Mouse (Mus musculus): ENCODE measurements around the gene Cic.
A peak's percentile ranks its signal among the peaks of the same experiment; 100 is the strongest.

Cic gene

DNA sequence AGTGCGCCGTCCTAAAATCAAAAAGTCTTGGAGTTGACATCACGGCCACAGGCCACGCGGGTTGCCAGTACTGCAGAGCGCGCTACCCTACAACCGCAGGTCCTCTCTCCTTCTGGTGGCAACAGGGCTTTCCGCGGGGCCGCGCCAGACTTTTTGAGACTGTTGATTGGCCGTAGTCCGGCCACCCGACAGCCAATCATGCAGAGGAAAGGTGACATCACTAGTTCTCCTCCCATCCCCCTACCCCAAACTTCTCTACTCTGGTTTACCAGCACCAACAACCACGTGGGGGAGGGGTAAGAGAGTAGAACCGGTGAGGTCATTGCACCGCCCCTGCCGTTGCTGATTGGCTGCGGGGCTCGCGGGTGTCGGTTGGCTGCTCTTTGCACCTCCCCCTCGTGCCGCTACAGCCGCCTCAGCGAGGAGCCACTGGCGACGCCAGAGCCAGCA is at the start of gene Cic:
Gene Cic, plus strand, starts transcription at position 404 of the 450 bp plus-strand sequence.
- DNase-seq, result peak; percentile 94 to 97

DNA sequence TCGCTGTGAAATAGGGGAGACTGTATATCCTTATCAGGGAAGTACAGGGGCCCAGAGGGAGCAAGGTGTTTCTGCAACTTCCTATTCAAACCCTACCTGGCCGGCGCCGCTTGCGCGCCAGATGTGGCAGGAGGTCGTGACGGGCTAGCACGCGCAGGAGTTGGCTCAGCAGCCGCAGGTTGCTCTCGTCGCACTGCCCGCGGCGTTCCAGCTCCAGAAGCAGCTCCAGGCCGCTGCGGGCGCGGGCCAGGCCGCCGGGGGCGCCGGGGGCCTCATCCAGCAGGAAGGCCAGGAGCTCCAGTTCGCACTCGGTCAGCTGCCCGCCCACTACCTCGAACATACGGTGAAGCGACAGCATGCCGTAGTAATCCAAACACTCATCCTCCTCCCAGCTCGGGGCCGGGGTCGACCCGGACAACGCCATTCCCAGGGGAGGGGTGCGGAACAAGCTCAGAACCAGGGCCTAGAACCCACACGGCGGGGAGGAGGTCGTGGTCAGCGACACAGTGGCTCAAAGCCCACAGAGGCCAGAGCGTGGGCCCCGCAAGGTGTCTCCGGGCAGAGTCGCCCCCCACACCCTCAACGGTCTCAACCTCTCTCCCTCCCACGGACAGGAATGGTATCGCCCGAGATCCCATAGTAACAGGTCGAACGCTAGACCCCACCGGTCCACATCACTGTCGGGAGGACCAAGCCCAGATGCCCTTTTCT is 48.6 kb upstream of the Cic start:
- DNase-seq, result peak; percentile 34 to 48

GRCm38 (mm10) chr7:25219416-25219750 is 48.1 kb upstream of the Cic start:
- no peak for DNase-seq

DNA sequence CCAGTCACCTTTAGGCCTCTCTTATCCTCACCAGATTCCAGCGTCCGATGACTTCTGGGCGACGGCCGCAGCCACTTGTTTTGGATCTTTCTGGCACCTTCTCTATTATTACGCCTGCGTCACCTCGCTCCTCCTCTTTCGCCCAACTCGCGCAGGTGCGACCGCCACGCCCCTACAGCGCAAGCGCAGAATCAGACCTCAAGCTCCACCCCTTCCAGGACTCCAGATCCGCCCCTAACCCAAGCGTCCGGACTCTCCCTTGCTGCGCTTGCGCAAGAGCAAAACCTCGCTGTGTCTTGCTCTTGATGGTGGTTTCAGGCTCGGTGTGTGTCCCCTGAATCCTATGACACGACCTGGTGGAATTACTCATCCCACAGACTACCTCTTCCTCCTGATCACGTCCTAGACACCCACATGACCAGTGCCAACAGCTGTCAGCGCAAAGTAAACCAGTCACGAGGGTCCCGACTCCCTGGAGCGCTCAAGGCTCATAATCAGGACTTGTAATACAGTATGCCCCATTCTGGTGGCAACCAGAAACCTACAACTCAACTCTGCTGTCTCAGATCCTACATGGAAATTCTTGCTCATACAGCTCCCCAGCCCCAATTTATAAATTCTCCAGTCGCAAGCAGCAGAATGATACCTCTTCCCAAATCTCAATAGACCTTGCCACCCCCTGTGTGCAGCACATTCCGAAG is 47.6 kb upstream of the Cic start:
- peak; percentile 93 to 97 for DNase-seq

DNA sequence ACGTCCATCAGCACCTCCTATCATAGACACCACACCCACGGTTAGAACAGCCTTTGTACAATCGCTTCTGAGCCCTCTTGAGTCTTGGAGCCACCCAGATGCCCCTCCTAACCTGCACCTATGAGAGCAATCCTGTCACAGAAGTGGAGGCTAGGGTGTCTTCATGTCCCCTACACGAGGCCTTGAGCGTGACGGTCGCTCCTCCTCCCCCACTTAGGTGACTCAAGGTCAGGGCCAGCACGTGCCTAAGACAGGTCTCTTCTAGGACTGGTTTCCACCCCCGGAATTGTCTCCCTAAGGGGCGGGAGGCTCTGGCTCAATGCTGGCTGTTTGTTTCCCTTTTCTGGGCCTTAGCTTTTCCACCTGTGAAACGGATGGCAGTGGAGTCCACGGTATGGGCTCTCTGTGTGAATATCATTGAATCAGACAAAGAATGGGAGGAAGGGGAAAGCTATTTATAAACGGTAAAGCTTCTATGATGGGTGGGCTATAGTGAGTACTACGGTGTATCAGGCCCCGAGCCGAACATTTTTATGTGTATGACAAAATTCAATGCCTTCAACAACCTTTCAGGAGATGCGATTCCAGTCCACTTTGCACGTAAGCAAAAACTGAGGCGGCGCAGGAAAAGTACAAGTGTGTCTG is 46.9 kb upstream of the Cic start, which contains the start of gene Dedd2:
Gene Dedd2, minus strand, starts transcription at position 159 of the 645 bp plus-strand sequence.
- DNase-seq, result peak in 1 of 2 experiments; percentile 30

DNA sequence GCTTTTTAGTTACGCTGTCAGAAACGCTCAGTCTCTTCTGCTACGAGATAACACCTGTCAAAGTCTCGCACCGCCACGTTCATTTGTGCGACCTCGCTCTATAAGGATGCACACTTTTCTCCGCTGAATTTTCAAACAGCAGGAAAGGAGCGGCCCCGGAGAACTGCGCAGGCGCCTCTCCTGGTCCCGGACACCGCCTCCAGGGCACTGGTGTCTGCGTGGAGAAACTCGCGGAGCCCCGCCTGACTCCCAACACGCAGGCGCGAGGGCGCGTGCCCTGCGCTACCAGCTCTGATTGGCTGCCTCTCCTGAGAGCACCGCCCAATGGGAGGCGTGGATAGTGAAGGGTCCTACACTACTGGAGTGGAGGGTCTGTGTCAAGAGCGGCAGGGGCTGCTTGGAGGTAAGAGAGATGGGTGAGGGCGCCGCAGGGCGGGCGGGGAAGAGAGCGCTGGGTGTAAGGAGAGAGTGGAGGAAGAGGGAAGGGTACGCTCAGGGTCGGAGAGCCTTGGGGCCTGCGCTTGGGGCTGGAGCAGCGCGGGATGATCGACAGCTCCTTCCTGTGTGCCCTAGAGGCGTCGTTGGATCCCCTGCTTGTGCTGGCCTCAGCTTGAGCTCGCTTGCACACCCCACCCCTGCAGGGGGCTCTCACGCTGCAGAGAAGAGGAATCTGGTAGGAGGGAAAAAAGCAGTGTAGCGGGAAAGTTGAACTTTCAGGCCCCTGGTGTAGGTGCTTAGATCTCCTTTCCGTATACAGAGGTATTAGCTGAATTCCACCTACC is 46.2 kb upstream of the Cic start, which contains the start of gene Zfp526:
Gene Zfp526, plus strand, starts transcription at position 324 of the 782 bp plus-strand sequence.
- DNase-seq, result peak; percentile 94 to 95

- DNase-seq, result no peak
These were observed 45.1 kb upstream of the Cic start for GRCm38 (mm10) chr7:25222275-25222967.

DNA sequence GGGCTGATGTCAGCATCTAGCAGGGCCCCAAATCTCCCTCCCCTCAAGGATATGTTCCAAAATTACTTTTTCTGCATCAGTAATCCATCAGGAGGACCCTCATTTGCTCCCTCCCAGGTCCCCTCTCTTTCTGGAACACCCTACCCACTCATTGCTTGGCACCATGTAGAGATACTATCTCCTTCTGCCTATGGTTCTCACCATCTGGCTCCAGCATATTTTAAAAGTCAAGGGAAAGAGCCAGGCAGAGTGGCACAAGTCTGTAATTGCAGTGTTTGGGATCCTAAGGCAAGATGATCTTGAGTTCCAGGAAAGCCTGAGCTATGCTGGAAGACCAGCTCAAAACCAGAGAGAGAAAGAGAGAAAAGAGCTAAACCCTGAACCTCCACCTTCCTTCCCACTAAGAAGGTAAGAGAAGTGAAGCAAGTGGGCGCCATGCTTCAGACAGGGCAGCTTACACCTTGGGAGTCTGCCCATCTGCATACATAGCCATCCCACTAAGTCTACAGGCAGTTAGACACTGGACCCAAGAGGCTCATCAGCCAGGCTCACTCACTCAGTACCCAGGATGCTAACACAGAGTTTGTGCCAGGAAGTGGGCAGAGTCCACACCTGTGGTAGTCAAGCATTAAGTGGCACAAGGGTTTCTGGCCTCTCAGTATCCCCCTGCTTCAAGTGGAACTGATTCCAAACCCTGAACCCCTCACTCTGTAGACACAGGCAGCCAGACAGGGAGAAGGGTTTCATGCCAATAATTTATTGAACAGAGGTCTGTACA is 39.8 kb upstream of the Cic start:
- DNase-seq, result no peak

DNA sequence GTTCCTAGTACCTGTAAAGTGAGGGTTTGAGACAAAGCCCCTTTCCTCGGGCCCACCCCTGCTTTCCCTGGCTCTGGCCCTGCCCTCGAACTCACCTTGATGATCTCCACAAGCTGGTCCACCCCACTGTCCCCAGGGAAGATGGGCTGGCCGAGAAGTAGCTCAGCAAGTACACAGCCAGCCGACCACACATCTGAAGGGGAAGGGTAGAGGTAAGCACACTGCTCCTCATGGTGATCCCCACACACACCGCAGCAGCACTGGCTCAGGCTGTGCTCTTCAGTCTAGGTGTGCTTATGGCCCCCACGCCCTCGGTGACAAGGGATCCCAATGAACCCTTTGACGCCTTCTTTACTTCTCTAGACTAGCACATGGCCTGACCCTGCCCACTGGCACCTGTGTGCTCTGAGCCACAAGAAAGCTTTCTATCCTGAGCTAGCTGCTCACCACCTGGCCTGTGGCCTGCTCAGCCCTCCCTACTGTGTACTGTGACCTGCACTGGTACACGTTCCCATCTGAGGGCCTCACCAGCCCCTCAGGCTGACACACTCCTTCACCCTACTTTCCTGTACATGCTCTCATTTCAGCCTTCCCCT is 36.7 kb upstream of the Cic start:
- no peak for DNase-seq

GRCm38 (mm10) chr7:25232101-25232648 is 35.3 kb upstream of the Cic start:
- no peak for DNase-seq

GRCm38 (mm10) chr7:25233061-25233460 is 34.4 kb upstream of the Cic start:
- DNase-seq, result no peak

- no peak for DNase-seq
These were observed 32.0 kb upstream of the Cic start for GRCm38 (mm10) chr7:25235526-25235925.

- peak; percentile 96 to 98 for DNase-seq
These were observed 30.1 kb upstream of the Cic start, which contains the start of gene Gsk3a for GRCm38 (mm10) chr7:25237249-25238014. TSS of gene Gsk3a (minus strand) at chr7:25237851.

DNA sequence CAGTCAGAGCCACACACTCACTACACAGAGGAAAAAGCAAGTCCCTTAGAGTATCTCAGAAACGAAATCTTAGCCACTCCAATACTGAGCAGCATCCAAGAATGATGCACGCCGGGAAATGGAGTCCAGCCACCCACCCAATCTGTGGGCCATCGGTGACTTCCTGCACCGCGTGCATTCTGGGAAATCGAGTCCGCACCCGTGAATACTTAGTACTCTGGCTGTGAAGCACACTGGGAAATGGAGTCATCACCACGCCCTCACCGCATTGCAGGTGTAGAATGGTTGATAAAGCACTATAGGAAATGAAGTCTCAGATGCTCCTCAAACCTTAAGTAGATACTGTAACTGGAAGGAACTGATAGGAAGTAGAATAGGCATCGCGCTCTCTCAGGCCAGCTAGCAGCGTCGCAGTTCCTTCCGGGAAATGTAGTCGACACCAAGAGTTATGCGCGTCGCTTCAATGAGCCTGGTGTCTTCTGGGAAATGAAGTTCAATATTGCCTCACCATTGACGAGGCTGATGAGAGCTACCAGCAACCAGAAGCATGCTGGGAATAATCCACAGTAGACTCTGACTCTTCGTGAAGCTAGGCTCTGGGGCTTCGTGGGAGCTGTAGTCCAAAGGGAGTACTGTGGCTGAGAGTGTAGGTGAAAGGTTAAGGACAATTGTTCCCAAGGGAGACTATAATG is 29.3 kb upstream of the Cic start:
- peak; percentile 85 for DNase-seq

- DNase-seq, result peak; percentile 69 to 75
These were observed 28.5 kb upstream of the Cic start for GRCm38 (mm10) chr7:25238829-25239623.

- no peak for DNase-seq
These were observed 26.9 kb upstream of the Cic start for GRCm38 (mm10) chr7:25240631-25241030.

DNA sequence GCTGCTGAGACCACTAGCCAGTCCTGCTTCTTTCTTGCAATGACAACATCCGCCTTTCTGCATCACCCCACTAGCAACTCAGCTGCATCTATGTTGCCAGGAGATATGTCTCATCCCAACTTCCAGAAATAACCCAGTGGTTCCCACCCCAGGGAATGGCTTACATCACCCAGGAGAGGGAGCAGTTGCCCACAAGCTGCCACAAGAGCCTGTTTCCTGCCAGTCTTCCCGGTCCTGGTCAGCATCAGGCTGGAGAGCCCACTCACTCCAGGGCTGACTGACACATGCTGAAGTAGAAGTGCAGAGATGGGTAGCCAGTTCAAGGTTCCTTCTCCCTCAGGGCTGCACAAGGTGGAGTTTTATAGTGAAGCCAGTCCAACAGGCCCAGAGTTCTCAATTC is 26.4 kb upstream of the Cic start:
- DNase-seq, result no peak

GRCm38 (mm10) chr7:25243361-25243760 is 24.1 kb upstream of the Cic start:
- no peak for DNase-seq
